Mouse (Mus musculus) large intestine, adult 2 months (tissue): ENCODE measurements around the gene Slc25a23. TPM values are rescaled to one million over a fixed set of nuclear protein-coding genes. Genes with fewer than 3 reads are reported as not detected.
A peak's percentile ranks its signal among the peaks of the same experiment; 100 is the strongest.

Source experiments
- DNase-seq: peaks from one replicate; pipeline ENCODE4 v3.0.0-alpha.2; 2012; ENCODE audit warnings: low read depth, low spot score
- WGBS: fragments of 180-500 bp; shearing (Covaris S2); methylation state at CpG from one replicate; pipeline ENCODE4 v1.1.7; 2018; 5-methylcytosine and 5-hydroxymethylcytosine counted together
- polyA plus RNA-seq: library from polyadenylated mRNA; depleted of rRNA; stranded (reverse); fragments of >200 nt; gene quantifications from 2 replicates; pipeline ENCODE4 v1.2.3, GENCODE M21; 2012; rRNA removed

Slc25a23 gene
- 16.5 TPM in 2 replicates for polyA plus RNA-seq

GRCm38 (mm10) chr17:57059486-57059977 is at the start of gene Slc25a23:
Slc25a23 (minus strand) TSS chr17:57059863.
- no peak for DNase-seq
- 0% methylated on average over 34 of the region's 45 CpGs for WGBS

- no peak for DNase-seq
- WGBS = 58% methylated on average over 5 of the region's 5 CpGs
Observed at GRCm38 (mm10) chr17:57108666-57109171, 49.1 kb upstream of the Slc25a23 start.

GRCm38 (mm10) chr17:57108040-57108665 is 48.5 kb upstream of the Slc25a23 start:
- no peak for DNase-seq
- 91% methylated on average over 7 of the region's 7 CpGs for WGBS

- WGBS = 88% methylated on average over 5 of the region's 5 CpGs
Observed at GRCm38 (mm10) chr17:57107064-57107463, 47.4 kb upstream of the Slc25a23 start.

GRCm38 (mm10) chr17:57106035-57106368 is 46.3 kb upstream of the Slc25a23 start:
- no peak for DNase-seq
- WGBS = 41% methylated on average over 9 of the region's 9 CpGs

More at GRCm38 (mm10) chr17:57107064-57107463, 47.4 kb upstream of the Slc25a23 start:
- DNase-seq = no peak

GRCm38 (mm10) chr17:57105181-57106034 is 45.7 kb upstream of the Slc25a23 start, which contains the start of gene Tnfsf9:
Tnfsf9 (plus strand) TSS chr17:57105325.
- no peak for DNase-seq
- WGBS = under 1% methylated on average over 58 of the region's 61 CpGs

- DNase-seq = no peak
- 54% methylated on average over 4 of the region's 4 CpGs for WGBS
Observed at GRCm38 (mm10) chr17:57104496-57104895, 44.8 kb upstream of the Slc25a23 start.

- no peak for DNase-seq
- WGBS = 75% methylated on average over 2 of the region's 2 CpGs
Observed at GRCm38 (mm10) chr17:57102276-57102675, 42.6 kb upstream of the Slc25a23 start.

- 31% methylated on average over 10 of the region's 10 CpGs for WGBS
- DNase-seq = no peak
Observed at GRCm38 (mm10) chr17:57099629-57100325, 40.1 kb upstream of the Slc25a23 start.

GRCm38 (mm10) chr17:57098321-57098720 is 38.7 kb upstream of the Slc25a23 start:
- 58% methylated on average over 5 of the region's 5 CpGs for WGBS
- DNase-seq = no peak

- WGBS = 1% methylated on average over 11 of the region's 11 CpGs
- peak; percentile 45 for DNase-seq
Observed at GRCm38 (mm10) chr17:57096623-57096920, 36.9 kb upstream of the Slc25a23 start.

- peak; percentile 71 for DNase-seq
- WGBS = 3% methylated on average over 19 of the region's 19 CpGs
Observed at GRCm38 (mm10) chr17:57095855-57096622, 36.4 kb upstream of the Slc25a23 start.

GRCm38 (mm10) chr17:57094222-57094621 is 34.6 kb upstream of the Slc25a23 start:
- 72% methylated on average over 3 of the region's 3 CpGs for WGBS
- DNase-seq = peak; percentile 75

- DNase-seq = no peak
- 7% methylated on average over 31 of the region's 31 CpGs for WGBS
Observed at GRCm38 (mm10) chr17:57087049-57087832, 27.6 kb upstream of the Slc25a23 start, which contains the start of gene Tubb4a. Tubb4a (minus strand) TSS chr17:57087782.

- DNase-seq = no peak
- WGBS = 81% methylated on average over 11 of the region's 11 CpGs
Observed at GRCm38 (mm10) chr17:57085970-57086757, 26.5 kb upstream of the Slc25a23 start.

- 70% methylated on average over 5 of the region's 5 CpGs for WGBS
- no peak for DNase-seq
Observed at GRCm38 (mm10) chr17:57082481-57082880, 22.8 kb upstream of the Slc25a23 start.

- whole genome bisulfite sequencing = 93% methylated on average over 31 of the region's 31 CpGs
Observed at GRCm38 (mm10) chr17:57081234-57081842, 21.7 kb upstream of the Slc25a23 start.

More at GRCm38 (mm10) chr17:57081234-57081842, 21.7 kb upstream of the Slc25a23 start:
- DNase-seq = no peak
